Mouse (Mus musculus) neural tube, embryonic 11.5 days (tissue): ENCODE data around the gene Ppef1. TPM values are rescaled to one million over a fixed set of nuclear protein-coding genes. Genes with fewer than 3 reads are reported as not detected.

Experiments used
- ATAC-seq: fragments of 200-750 bp; cut with Nextera tagmentation; 2 replicates; pipeline ENCODE4 v1.8.0; 2017; ENCODE audit warnings: moderate number of reproducible peaks, mild to moderate bottlenecking, moderate TSS enrichment, moderate library complexity; ENCODE audit not compliant: insufficient read depth, low FRiP score, low TSS enrichment
- DNase-seq: peaks from one replicate; pipeline ENCODE4 v3.0.0-alpha.2; 2015; ENCODE audit warnings: low spot score
- H3K27ac ChIP-seq: fragments of 300-500 bp; sonication (generic); 2 replicates; pipeline ENCODE4 v1.5.1; 2014; ENCODE audit warnings: low read depth, mild to moderate bottlenecking, low read length
- H3K27me3 ChIP-seq: fragments of 300-500 bp; sonication (generic); 2 replicates; pipeline ENCODE4 v1.6.1; 2014; ENCODE audit warnings: mild to moderate bottlenecking, low read length, mixed read lengths; ENCODE audit not compliant: control insufficient read depth, insufficient read depth
- H3K36me3 ChIP-seq: fragments of 300-500 bp; sonication (generic); 2 replicates; pipeline ENCODE4 v1.6.1; 2014; ENCODE audit warnings: mild to moderate bottlenecking, low read length, moderate library complexity, mixed read lengths; ENCODE audit not compliant: control insufficient read depth, insufficient read depth
- H3K4me1 ChIP-seq: fragments of 300-500 bp; sonication (generic); 2 replicates; pipeline ENCODE4 v1.6.1; 2014; ENCODE audit warnings: low read length, mixed read lengths; ENCODE audit not compliant: control insufficient read depth, insufficient read depth
- H3K4me2 ChIP-seq: fragments of 300-500 bp; sonication (generic); 2 replicates; pipeline ENCODE4 v1.6.1; 2014; ENCODE audit warnings: low read depth, mild to moderate bottlenecking, moderate library complexity
- H3K4me3 ChIP-seq: fragments of 300-500 bp; sonication (generic); 2 replicates; pipeline ENCODE4 v1.5.1; 2014; ENCODE audit warnings: low read depth, low read length
- H3K9ac ChIP-seq: fragments of 300-500 bp; sonication (generic); 2 replicates; pipeline ENCODE4 v1.6.1; 2014; ENCODE audit warnings: mild to moderate bottlenecking, low read length
- H3K9me3 ChIP-seq: fragments of 300-500 bp; sonication (generic); 2 replicates; pipeline ENCODE4 v1.6.1; 2016; ENCODE audit warnings: low read length; ENCODE audit not compliant: control insufficient read depth
- WGBS: fragments of 180-500 bp; shearing (Covaris S2); extraction: QIAGEN DNeasy Blood & Tissue Kit; methylation state at CpG from one replicate; pipeline ENCODE4 v1.1.7; 2014; 5-methylcytosine and 5-hydroxymethylcytosine counted together
- polyA plus RNA-seq: library from polyadenylated mRNA; unstranded; fragments of >200 nt; fragmentation: Nextera tagmentation; extraction: Ambion mirVana; gene quantifications from 2 replicates; pipeline ENCODE4 v1.2.1, GENCODE M21; 2014

Gene Ppef1
- polyA plus RNA-seq, 1 experiment from 2014 or later, result 0.41 TPM

DNA sequence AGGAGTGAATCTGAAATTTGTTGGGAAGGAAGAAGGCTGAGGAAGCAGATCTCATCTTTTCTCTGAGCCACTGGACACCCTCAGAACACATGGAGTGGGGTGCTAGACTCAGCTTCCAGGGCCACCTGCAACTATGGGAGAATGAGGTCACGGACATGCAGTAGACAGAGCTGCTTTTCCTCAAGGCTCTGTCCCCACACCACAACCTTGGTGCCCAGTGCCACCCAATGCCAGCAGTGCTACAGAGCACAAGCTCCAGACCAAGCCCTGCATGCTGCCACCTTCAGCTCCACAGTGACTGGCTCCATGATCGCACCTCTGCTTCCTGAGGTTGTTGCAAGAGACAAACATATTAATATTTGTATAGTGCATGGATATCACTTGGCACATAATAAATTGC, 132.2 kb downstream of the Ppef1 start:
- Histone ChIP-seq H3K9me3 (no peaks in the 10 kb centered on the region), H3K27ac (no peak overlapping the region), H3K4me2 (no peak overlapping the region), H3K4me1 (0 out of 2 replicates have a peak, but pooled peaks cover 7% of the 10 kb centered on the region), H3K27me3 (0 out of 2 replicates have a peak, but pooled peaks cover 3% of the 10 kb centered on the region), H3K9ac (no peak overlapping the region), H3K36me3 (no peaks in the 10 kb centered on the region), H3K4me3 (no peak overlapping the region)
- ATAC-seq (no peak), DNase-seq (no peak)
- 100% methylated on average over 2 of the region's 2 CpGs for WGBS

DNA sequence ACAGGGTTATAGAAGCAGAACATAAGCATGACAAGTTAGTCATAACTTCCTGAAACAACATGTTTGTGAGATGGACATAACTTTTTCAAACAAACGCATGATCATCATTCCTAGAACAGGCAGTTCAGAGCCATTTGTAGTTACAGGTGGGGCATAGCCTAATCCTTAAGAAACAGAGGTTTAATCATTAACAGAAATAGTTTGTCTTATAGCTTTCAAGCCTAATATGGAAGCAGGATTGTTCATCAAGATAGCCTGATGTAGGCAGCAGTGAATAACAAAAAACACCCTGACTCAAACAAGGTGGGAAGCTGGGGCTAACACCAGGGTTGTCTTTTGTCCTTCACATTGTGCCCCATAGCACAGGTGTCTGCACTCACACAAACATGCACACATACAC, 132.8 kb downstream of the Ppef1 start:
- Histone ChIP-seq H3K27ac (no peak overlapping the region), H3K9me3 (no peaks in the 10 kb centered on the region), H3K4me2 (no peak overlapping the region), H3K9ac (no peak overlapping the region), H3K27me3 (0 out of 2 replicates have a peak, but pooled peaks cover 3% of the 10 kb centered on the region), H3K36me3 (no peaks in the 10 kb centered on the region), H3K4me3 (no peak overlapping the region), H3K4me1 (0 out of 2 replicates have a peak, but pooled peaks cover 7% of the 10 kb centered on the region)
- DNase-seq (no peak), ATAC-seq (no peak)
- WGBS, result 92% methylated on average over 1 of the region's 1 CpGs

DNA sequence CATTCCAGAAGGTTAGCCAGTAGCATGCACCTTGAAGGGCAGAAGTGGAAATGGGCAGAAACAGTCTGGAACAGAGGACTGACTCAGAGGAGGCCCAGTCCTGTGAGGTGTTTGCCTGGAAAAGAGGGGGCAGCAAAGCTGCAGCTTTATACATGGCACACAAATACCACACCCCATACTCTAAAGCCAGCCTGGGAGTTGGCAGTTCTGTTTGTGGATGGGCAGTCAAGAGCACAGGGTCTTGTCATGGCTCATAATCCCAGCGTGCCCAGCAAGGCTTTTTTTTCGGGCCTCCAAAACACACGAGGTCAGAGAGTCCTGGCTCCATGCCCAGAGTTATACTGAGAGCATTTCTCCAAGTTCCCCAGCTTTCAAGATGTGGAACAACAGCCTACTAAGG, 134.5 kb downstream of the Ppef1 start:
- ATAC-seq, result no peak
- Histone ChIP-seq H3K4me2 (no peak overlapping the region), H3K36me3 (no peaks in the 10 kb centered on the region), H3K27me3 (0 out of 2 replicates have a peak, but pooled peaks cover 3% of the 10 kb centered on the region), H3K4me3 (no peak overlapping the region), H3K9me3 (no peaks in the 10 kb centered on the region), H3K9ac (no peak overlapping the region), H3K4me1 (0 out of 2 replicates have a peak, but pooled peaks cover 7% of the 10 kb centered on the region), H3K27ac (no peak overlapping the region)
- WGBS, result 55% methylated on average over 3 of the region's 3 CpGs
- DNase-seq, result no peak

DNA sequence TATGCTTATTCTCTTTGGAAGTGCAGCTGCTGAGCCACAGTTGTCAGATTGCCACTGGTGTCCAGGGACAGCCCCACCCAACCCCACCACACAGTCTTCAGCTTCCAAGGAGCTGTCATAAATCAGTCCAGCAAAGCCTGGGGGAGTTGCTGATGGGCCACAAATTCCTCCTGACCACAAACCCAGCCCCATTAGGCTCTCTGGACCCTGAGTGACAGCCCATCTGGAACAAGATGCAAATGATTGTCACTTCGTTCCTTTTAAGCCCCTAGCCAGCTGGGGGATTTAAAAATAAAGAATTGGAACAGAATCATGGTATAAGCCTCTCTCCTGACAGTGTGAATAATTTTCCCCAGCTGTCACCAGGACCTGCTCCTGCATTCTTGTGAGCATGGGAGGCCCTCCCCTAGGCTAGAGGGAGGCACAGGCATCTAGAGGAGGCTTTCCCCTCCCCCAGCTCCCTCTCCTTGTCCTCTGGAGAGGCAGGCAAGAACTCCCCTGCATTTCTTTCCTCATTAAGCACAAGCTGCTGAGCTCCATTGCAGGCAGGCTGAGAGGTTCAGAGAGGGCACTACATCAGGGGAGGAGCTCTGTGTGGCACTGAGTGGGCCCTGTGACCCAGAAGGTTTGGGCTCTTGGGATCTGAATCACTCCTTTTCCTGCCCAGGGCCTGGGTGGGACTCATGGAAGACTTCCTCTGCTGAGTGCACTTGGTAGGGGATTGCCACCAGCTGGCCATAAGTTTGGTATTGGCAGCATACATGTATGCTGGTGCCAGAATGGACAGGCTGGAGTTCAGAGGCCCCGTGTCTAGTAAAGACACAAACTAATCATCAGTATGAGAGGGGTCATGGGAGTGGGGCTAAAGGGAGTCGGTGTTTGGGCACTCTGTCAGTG, 136.8 kb downstream of the Ppef1 start:
- H3K27me3 ChIP-seq, result no peaks in the 10 kb centered on the region
- peak; percentile 58 for DNase-seq
- H3K27ac ChIP-seq, result peak overlapping the region; percentile 67; the same call in 1 of the 2 replicates
- H3K4me1 ChIP-seq, result 0 out of 2 replicates have a peak, but pooled peaks cover 7% of the 10 kb centered on the region
- no peak overlapping the region for H3K4me3 ChIP-seq
- WGBS, result 45% methylated on average over 3 of the region's 3 CpGs
- H3K36me3 ChIP-seq, result no peaks in the 10 kb centered on the region
- peak; percentile 90 for ATAC-seq
- H3K9ac ChIP-seq, result no peak overlapping the region
- H3K9me3 ChIP-seq, result no peaks in the 10 kb centered on the region
- H3K4me2 ChIP-seq, result no peak overlapping the region

DNA sequence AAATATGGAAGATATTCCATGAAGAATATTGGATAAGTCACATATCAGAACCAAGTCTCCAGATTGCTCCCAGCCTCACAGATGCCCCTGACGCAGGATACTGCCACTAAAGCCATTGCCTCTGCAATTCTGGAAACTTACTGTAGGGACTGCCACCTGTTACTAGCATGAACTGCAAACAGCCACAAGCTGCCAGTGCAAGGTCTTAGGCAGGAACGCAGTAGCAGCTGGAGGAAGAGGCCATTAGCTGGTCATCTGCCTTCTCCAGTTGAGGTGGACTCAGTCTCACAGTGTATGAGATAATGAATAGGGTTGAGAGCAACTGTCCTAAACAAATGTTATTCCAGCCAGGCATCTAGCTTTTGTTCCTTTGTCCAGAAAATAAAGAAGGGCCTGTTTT, 137.5 kb downstream of the Ppef1 start:
- Histone ChIP-seq H3K9me3 (no peaks in the 10 kb centered on the region), H3K9ac (no peak overlapping the region), H3K27ac (peak overlapping the region; percentile 60; the same call in 1 of the 2 replicates), H3K27me3 (no peaks in the 10 kb centered on the region), H3K36me3 (no peaks in the 10 kb centered on the region), H3K4me2 (no peak overlapping the region), H3K4me1 (0 out of 2 replicates have a peak, but pooled peaks cover 7% of the 10 kb centered on the region), H3K4me3 (no peak overlapping the region)
- DNase-seq (no peak), ATAC-seq (no peak)
- 69% methylated on average over 2 of the region's 2 CpGs for WGBS

DNA sequence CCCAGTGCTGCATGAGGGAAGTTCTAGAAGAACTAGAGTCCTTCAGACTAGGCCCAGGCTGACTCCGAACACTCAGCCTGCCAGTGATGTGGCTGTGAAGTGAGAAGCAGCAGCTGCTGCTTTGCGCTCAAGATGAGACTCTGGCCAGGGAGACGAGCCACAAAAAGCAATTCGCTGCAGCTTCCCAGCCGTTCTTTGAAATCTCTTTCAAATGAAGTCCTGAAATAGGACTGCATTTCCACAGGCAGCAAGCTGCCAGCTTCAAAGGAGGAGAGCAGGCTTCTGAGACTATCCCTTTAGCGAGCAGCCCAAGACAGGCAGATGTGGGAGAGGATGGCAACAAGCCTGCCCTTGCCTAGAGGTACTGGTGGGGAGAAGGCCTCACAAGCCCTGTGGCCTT, 142.6 kb downstream of the Ppef1 start:
- no peaks in the 10 kb centered on the region for H3K4me1 ChIP-seq
- DNase-seq (no peak), ATAC-seq (no peak)
- 89% methylated on average over 6 of the region's 6 CpGs for WGBS
- no peak overlapping the region for H3K9ac ChIP-seq
- no peak overlapping the region for H3K4me3 ChIP-seq
- no peaks in the 10 kb centered on the region for H3K9me3 ChIP-seq
- H3K36me3 ChIP-seq, result no peaks in the 10 kb centered on the region
- no peak overlapping the region for H3K4me2 ChIP-seq
- no peak overlapping the region for H3K27ac ChIP-seq
- H3K27me3 ChIP-seq, result 0 out of 2 replicates have a peak, but pooled peaks cover 5% of the 10 kb centered on the region

DNA sequence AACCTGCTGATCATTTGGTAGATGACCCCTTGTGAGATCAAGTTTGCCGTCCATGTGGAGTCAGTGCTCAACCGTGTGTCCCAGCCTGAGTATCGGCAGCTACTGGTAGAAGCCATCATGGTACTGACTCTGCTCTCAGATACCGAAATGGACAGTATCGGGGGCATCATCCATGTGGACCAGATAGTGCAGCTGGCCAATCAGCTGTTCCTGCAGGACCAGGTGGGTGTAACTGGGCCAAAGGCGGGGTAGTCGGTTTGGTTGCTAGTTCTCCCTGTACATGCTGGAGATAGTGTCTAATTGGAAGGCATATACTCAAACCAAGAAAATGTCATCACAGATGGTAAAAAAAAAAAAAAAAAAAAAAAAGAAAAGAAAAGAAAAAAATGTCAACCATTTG, 145.4 kb downstream of the Ppef1 start:
- Histone ChIP-seq H3K36me3 (no peaks in the 10 kb centered on the region), H3K9ac (no peak overlapping the region), H3K27me3 (peaks cover 5% of the 10 kb centered on the region; the same call in 1 of the 2 replicates), H3K4me3 (no peak overlapping the region), H3K27ac (no peak overlapping the region), H3K4me2 (no peak overlapping the region), H3K4me1 (no peaks in the 10 kb centered on the region), H3K9me3 (no peaks in the 10 kb centered on the region)
- DNase-seq (no peak), ATAC-seq (no peak)
- WGBS, result 94% methylated on average over 7 of the region's 7 CpGs

DNA sequence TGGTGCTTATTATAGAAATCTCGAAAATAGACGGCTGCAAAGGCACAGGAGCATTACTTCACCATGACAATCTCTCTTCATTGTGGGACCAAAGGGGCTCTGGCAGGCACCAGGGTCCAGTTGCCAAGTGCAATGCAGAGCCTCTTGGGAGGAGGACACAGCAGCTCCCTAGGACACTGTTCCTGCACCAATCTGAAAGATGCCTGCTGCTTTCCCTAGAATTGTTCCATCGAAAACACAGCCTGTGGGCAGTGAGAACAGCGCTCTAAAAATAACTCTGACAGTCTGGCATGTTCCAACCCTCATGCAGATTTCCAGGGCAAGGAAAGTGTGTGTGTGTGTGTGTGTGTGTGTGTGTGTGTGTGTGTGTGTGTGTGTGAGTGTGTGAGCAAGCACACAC, 147.0 kb downstream of the Ppef1 start:
- DNase-seq (no peak), ATAC-seq (no peak)
- H3K4me2 ChIP-seq, result no peak overlapping the region
- H3K27ac ChIP-seq, result no peak overlapping the region
- peaks cover 5% of the 10 kb centered on the region; the same call in 1 of the 2 replicates for H3K27me3 ChIP-seq
- no peaks in the 10 kb centered on the region for H3K4me1 ChIP-seq
- 95% methylated on average over 4 of the region's 4 CpGs for WGBS
- H3K4me3 ChIP-seq, result no peak overlapping the region
- no peaks in the 10 kb centered on the region for H3K36me3 ChIP-seq
- H3K9ac ChIP-seq, result no peak overlapping the region
- no peaks in the 10 kb centered on the region for H3K9me3 ChIP-seq

DNA sequence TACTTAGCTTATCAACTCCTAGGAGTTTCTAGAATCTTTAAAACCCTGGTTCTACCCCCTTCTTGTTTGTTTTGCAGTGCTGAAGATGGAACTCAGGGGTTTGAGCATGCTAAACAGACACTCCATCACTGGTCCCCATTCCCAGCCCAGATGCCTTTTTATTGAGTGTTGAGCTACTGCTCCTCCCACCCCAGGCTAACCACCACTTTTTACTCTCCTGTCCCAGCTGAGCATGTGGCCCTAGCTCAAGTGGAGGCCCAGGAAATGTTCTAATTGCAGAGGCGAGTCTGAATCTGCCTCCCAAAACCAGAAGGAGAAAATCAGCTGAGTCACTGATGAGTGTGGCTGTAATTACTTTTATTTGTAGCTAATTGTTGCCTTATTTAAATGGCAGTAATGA, 150.5 kb downstream of the Ppef1 start:
- WGBS, result 60% methylated on average over 1 of the region's 1 CpGs
- no peaks in the 10 kb centered on the region for H3K36me3 ChIP-seq
- ATAC-seq (no peak), DNase-seq (no peak)
- H3K27me3 ChIP-seq, result peaks cover 1% of the 10 kb centered on the region; the same call in 1 of the 2 replicates
- H3K9ac ChIP-seq, result no peak overlapping the region
- no peak overlapping the region for H3K4me3 ChIP-seq
- H3K27ac ChIP-seq, result no peak overlapping the region
- no peak overlapping the region for H3K4me2 ChIP-seq
- no peaks in the 10 kb centered on the region for H3K4me1 ChIP-seq
- H3K9me3 ChIP-seq, result no peaks in the 10 kb centered on the region
